In the genomic region with DNA sequence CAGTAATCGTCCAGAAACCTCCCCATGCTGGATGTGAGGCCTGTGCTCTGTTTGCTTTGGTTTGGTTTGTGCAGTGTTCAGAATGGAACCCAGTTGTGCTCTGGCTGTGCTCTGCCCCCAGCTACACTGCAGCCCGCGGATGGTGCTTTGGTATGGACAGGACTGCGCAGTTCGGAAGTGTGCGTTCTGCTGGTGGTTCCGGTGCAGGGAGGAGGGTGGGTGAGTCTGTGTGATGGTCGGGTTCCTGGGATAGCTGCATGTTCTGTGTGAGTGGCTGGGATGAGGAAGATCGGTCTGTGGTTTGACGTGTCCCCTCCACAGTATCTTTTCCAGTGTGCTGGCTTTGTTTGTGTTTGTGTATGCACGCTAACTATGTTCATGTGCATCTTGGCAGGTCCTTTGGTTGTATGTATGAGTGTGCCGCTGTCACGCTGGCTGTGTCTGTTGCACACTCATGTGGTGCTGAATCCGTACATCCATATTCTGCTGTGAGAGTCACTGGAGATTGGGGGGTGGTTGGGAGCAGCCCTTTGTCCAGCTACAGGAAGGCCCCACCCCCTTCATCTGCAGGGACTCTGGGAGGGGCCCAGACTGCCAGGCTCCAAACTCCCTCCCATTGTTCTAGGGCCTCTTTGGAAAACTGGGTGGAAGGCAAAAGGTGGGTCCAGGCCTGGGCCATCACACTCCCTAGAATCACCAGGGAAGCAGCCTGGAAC, we compare ENCODE assay signal across 8 mouse cellular contexts. TPM values are rescaled to one million over a fixed set of nuclear protein-coding genes. Genes with fewer than 3 reads are reported as not detected.
DNase-seq lines count a peak whose midpoint lies in the region; ATAC-seq and TF ChIP-seq lines count a peak whose summit lies in the region.

No protein-coding gene starts in this region.

- peak; percentile 68; the same call in 1 of the 2 replicates for TF ChIP-seq EP300 in ES-Bruce4 (IDR thresholded peaks at IDR 0.05; ENCODE audit: insufficient read depth, low read depth, low read length)

- H3K4me2 ChIP-seq in embryonic facial prominence, embryonic 11.5 days (ENCODE audit: low read depth, low read length) = no peak overlapping the region
- H3K4me2 ChIP-seq in hindbrain, embryonic 12.5 days (replicated peaks) = no peak overlapping the region

- no peak for TF ChIP-seq POLR2A in ES-Bruce4 (IDR thresholded peaks at IDR 0.05; ENCODE audit: insufficient read depth, low read length)

- peak overlapping the region; percentile 31 for H3K4me3 ChIP-seq in ES-Bruce4 (ENCODE audit: low read depth, low read length)
- no peak overlapping the region for H3K4me3 ChIP-seq in embryonic facial prominence, embryonic 11.5 days (ENCODE audit: low read depth, low read length)
- H3K4me3 ChIP-seq in hindbrain, embryonic 12.5 days = no peak overlapping the region

- H3K4me1 ChIP-seq in ES-Bruce4 (ENCODE audit: control insufficient read depth, insufficient read depth, low read length) = peaks cover 14% of the 10 kb centered on the region
- peaks cover 16% of the 10 kb centered on the region for H3K4me1 ChIP-seq in embryonic facial prominence, embryonic 11.5 days (ENCODE audit: control insufficient read depth, insufficient read depth, low read length)
- peaks cover 46% of the 10 kb centered on the region for H3K4me1 ChIP-seq in hindbrain, embryonic 12.5 days

- no peaks in the 10 kb centered on the region for H3K27me3 ChIP-seq in ES-Bruce4 (ENCODE audit: control insufficient read depth, insufficient read depth, low read length, poor library complexity, severe bottlenecking)
- no peaks in the 10 kb centered on the region for H3K27me3 ChIP-seq in embryonic facial prominence, embryonic 11.5 days (ENCODE audit: control insufficient read depth, insufficient read depth, low read length)
- H3K27me3 ChIP-seq in hindbrain, embryonic 12.5 days = no peaks in the 10 kb centered on the region

- 81% methylated on average over 14 of the region's 14 CpGs for WGBS in embryonic facial prominence, embryonic 11.5 days
- 82% methylated on average over 14 of the region's 14 CpGs for WGBS in hindbrain, embryonic 12.5 days

- ATAC-seq in embryonic facial prominence, embryonic 11.5 days (replicated peaks; ENCODE audit: insufficient number of reproducible peaks, low FRiP score, low TSS enrichment, low read depth) = no peak
- ATAC-seq in hindbrain, embryonic 12.5 days (ENCODE audit: low FRiP score) = no peak

- intact Hi-C loops in left cerebral cortex, postnatal 14 days (cut with DNase I) = no loop called here

- no peak for DNase-seq in embryonic facial prominence, embryonic 11.5 days (ENCODE audit: low spot score)
- peak; percentile 35 for DNase-seq in liver
- DNase-seq in frontal cortex, postnatal 14 days (ENCODE audit: low spot score in 2 of 2) = no peak
- DNase-seq in urinary bladder, postnatal 10 days (ENCODE audit: low spot score) = no peak
- DNase-seq in frontal cortex, postnatal 36 days (ENCODE audit: low spot score in 2 of 2) = no peak
- no peak for DNase-seq in left cerebral cortex, postnatal 14 days (ENCODE audit: low spot score in 2 of 2)

- TF ChIP-seq CTCF in ES-Bruce4 (IDR thresholded peaks at IDR 0.05; ENCODE audit: low read depth, low read length) = no peak

- H3K27ac ChIP-seq in ES-Bruce4 (ENCODE audit: insufficient read depth, low read length) = peak overlapping the region; percentile 74
- H3K27ac ChIP-seq in embryonic facial prominence, embryonic 11.5 days (replicated peaks; ENCODE audit: low read depth, low read length) = peak overlapping the region; percentile 54
- H3K27ac ChIP-seq in hindbrain, embryonic 12.5 days = peak overlapping the region; percentile 60

- no peaks in the 10 kb centered on the region for H3K36me3 ChIP-seq in ES-Bruce4 (ENCODE audit: control insufficient read depth, insufficient read depth, low read length, poor library complexity, severe bottlenecking)
- H3K36me3 ChIP-seq in embryonic facial prominence, embryonic 11.5 days (replicated peaks; ENCODE audit: control insufficient read depth, insufficient read depth, low read depth, low read length) = no peaks in the 10 kb centered on the region
- no peaks in the 10 kb centered on the region for H3K36me3 ChIP-seq in hindbrain, embryonic 12.5 days

- H3K9me3 ChIP-seq in ES-Bruce4 (replicated peaks; ENCODE audit: control insufficient read depth, insufficient read depth, low read length, poor library complexity, severe bottlenecking) = no peaks in the 10 kb centered on the region
- H3K9me3 ChIP-seq in embryonic facial prominence, embryonic 11.5 days (replicated peaks; ENCODE audit: control insufficient read depth, low read length) = no peaks in the 10 kb centered on the region
- no peaks in the 10 kb centered on the region for H3K9me3 ChIP-seq in hindbrain, embryonic 12.5 days (replicated peaks)

- 0 out of 2 replicates have a peak overlapping the region, but pooled peaks have one; percentile 1 for H3K9ac ChIP-seq in ES-Bruce4 (ENCODE audit: low read depth, poor library complexity, severe bottlenecking)
- no peak overlapping the region for H3K9ac ChIP-seq in embryonic facial prominence, embryonic 11.5 days (replicated peaks; ENCODE audit: low read length)
- H3K9ac ChIP-seq in hindbrain, embryonic 12.5 days = no peak overlapping the region

RNA-seq across cellular contexts. Expression of a gene that starts 8.1 kb away (rescaled TPM):
- polyA plus RNA-seq in ES-Bruce4 (2011; ENCODE audit: insufficient read depth, insufficient read length, low read depth, missing spikeins) = 19.0 and 20.5 TPM in 2 replicates
- 166 and 179 TPM in 2 replicates for polyA plus RNA-seq in embryonic facial prominence, embryonic 11.5 days (2014; fragmentation: Nextera tagmentation; extraction: Ambion mirVana)
- 157 and 159 TPM in 2 replicates for polyA plus RNA-seq in hindbrain, embryonic 12.5 days (2016; fragmentation: Nextera tagmentation; extraction: Ambion mirVana)
- 10 to 100 TPM; 19.5 to 26.4 TPM for total RNA-seq in left cerebral cortex, postnatal 14 days (2021)

RNA-seq across cellular contexts. Expression of a gene that starts 26.0 kb away (rescaled TPM):
- polyA plus RNA-seq in ES-Bruce4 (2011; ENCODE audit: insufficient read depth, insufficient read length, low read depth, missing spikeins) = 0.94 and 1.1 TPM in 2 replicates
- 9.8 and 11.1 TPM in 2 replicates for polyA plus RNA-seq in embryonic facial prominence, embryonic 11.5 days (2014; fragmentation: Nextera tagmentation; extraction: Ambion mirVana)
- 5.0 and 5.3 TPM in 2 replicates for polyA plus RNA-seq in hindbrain, embryonic 12.5 days (2016; fragmentation: Nextera tagmentation; extraction: Ambion mirVana)
- total RNA-seq in left cerebral cortex, postnatal 14 days (2021) = 1 to 10 TPM; 2.3 to 2.8 TPM

RNA-seq across cellular contexts. Expression of a gene that starts 41.1 kb away (rescaled TPM):
- polyA plus RNA-seq in ES-Bruce4 (2011; ENCODE audit: insufficient read depth, insufficient read length, low read depth, missing spikeins) = 31.2 and 31.5 TPM in 2 replicates
- polyA plus RNA-seq in embryonic facial prominence, embryonic 11.5 days (2014; fragmentation: Nextera tagmentation; extraction: Ambion mirVana) = 40.6 and 45.1 TPM in 2 replicates
- polyA plus RNA-seq in hindbrain, embryonic 12.5 days (2016; fragmentation: Nextera tagmentation; extraction: Ambion mirVana) = 34.9 and 40.5 TPM in 2 replicates
- total RNA-seq in left cerebral cortex, postnatal 14 days (2021) = 10 to 100 TPM; 17.9 to 20.4 TPM

RNA-seq across cellular contexts. Expression of a gene that starts 58.7 kb away (rescaled TPM):
- polyA plus RNA-seq in ES-Bruce4 (2011; ENCODE audit: insufficient read depth, insufficient read length, low read depth, missing spikeins) = 48.1 and 52.4 TPM in 2 replicates
- polyA plus RNA-seq in embryonic facial prominence, embryonic 11.5 days (2014; fragmentation: Nextera tagmentation; extraction: Ambion mirVana) = 115 and 118 TPM in 2 replicates
- polyA plus RNA-seq in hindbrain, embryonic 12.5 days (2016; fragmentation: Nextera tagmentation; extraction: Ambion mirVana) = 153 and 157 TPM in 2 replicates
- 10 to 100 TPM; 90.8 to 90.9 TPM for total RNA-seq in left cerebral cortex, postnatal 14 days (2021)
